Mouse (Mus musculus) testis, adult 2 months (tissue): Measurements from ENCODE around the gene Syde2. TPM values are rescaled to one million over a fixed set of nuclear protein-coding genes. Genes with fewer than 3 reads are reported as not detected.

Experiments
- H3K27ac ChIP-seq: fragments of 200-500 bp; 2 replicates; pipeline ENCODE4 v1.5.1; 2012; ENCODE audit warnings: low read depth, low read length; ENCODE audit not compliant: control insufficient read depth, insufficient read depth
- H3K27me3 ChIP-seq: fragments of 200-500 bp; 2 replicates; pipeline ENCODE4 v1.6.1; 2012; ENCODE audit warnings: mild to moderate bottlenecking, low read length, moderate library complexity; ENCODE audit not compliant: control insufficient read depth, insufficient read depth
- H3K36me3 ChIP-seq: fragments of 200-500 bp; 2 replicates; pipeline ENCODE4 v1.6.1; 2012; ENCODE audit warnings: mild to moderate bottlenecking, low read length; ENCODE audit not compliant: control insufficient read depth, insufficient read depth
- H3K4me1 ChIP-seq: fragments of 200-500 bp; 2 replicates; pipeline ENCODE4 v1.6.1; 2012; ENCODE audit warnings: low read length; ENCODE audit not compliant: control insufficient read depth, insufficient read depth
- H3K4me3 ChIP-seq: fragments of 200-500 bp; 2 replicates; pipeline ENCODE4 v1.5.1; 2012; ENCODE audit warnings: low read depth, mild to moderate bottlenecking, low read length, moderate library complexity, mixed read lengths; ENCODE audit not compliant: control insufficient read depth
- CTCF ChIP-seq: fragments of 200-500 bp; IDR thresholded peaks from 2 replicates; pipeline ENCODE4 v1.5.1; 2012; ENCODE audit warnings: low read depth, mild to moderate bottlenecking, inconsistent platforms, low read length, moderate library complexity; ENCODE audit not compliant: control insufficient read depth, insufficient read depth, insufficient replicate concordance
- POLR2A ChIP-seq: fragments of 200-500 bp; IDR thresholded peaks from 2 replicates; pipeline ENCODE4 v1.6.1; 2012; ENCODE audit warnings: low read depth, mild to moderate bottlenecking, inconsistent platforms, low read length, moderate library complexity; ENCODE audit not compliant: control insufficient read depth
- polyA plus RNA-seq: library from polyadenylated mRNA; depleted of rRNA; stranded (reverse); fragments of >200 nt; gene quantifications from 2 replicates; pipeline ENCODE4 v1.2.3, GENCODE M21; 2012

Syde2 gene
- polyA plus RNA-seq, 1 experiment = 0.77 TPM

- H3K27ac ChIP-seq = no peak overlapping the region
- H3K4me1 ChIP-seq = peaks cover 2% of the 10 kb centered on the region
- H3K27me3 ChIP-seq = no peaks in the 10 kb centered on the region
- H3K36me3 ChIP-seq = no peaks in the 10 kb centered on the region
- no peak for TF ChIP-seq POLR2A
- no peak for TF ChIP-seq CTCF
- H3K4me3 ChIP-seq = no peak overlapping the region
These were observed 41.0 kb upstream of the Syde2 start for GRCm38 (mm10) chr3:145946654-145947053.

GRCm38 (mm10) chr3:145947539-145948204 lies 40.0 kb upstream of the Syde2 start:
- H3K27me3 ChIP-seq = no peaks in the 10 kb centered on the region
- TF ChIP-seq POLR2A (no peak), CTCF (no peak)
- H3K4me3 ChIP-seq = no peak overlapping the region
- no peaks in the 10 kb centered on the region for H3K36me3 ChIP-seq
- H3K4me1 ChIP-seq = peaks cover 2% of the 10 kb centered on the region
- H3K27ac ChIP-seq = no peak overlapping the region

GRCm38 (mm10) chr3:145950034-145950814 lies 37.4 kb upstream of the Syde2 start:
- Histone ChIP-seq H3K4me1 (peaks cover 2% of the 10 kb centered on the region), H3K36me3 (no peaks in the 10 kb centered on the region), H3K27ac (no peak overlapping the region), H3K4me3 (no peak overlapping the region), H3K27me3 (no peaks in the 10 kb centered on the region)
- TF ChIP-seq POLR2A (no peak), CTCF (peak; percentile 22; the same call in 1 of the 2 replicates)

GRCm38 (mm10) chr3:145950815-145951130 lies 36.9 kb upstream of the Syde2 start:
- Histone ChIP-seq H3K4me1 (peaks cover 2% of the 10 kb centered on the region), H3K4me3 (no peak overlapping the region), H3K36me3 (no peaks in the 10 kb centered on the region), H3K27me3 (no peaks in the 10 kb centered on the region), H3K27ac (no peak overlapping the region)
- TF ChIP-seq CTCF = no peak
- TF ChIP-seq POLR2A = no peak

GRCm38 (mm10) chr3:145951287-145952165 lies 36.1 kb upstream of the Syde2 start:
- no peak for TF ChIP-seq POLR2A
- no peak for TF ChIP-seq CTCF
- Histone ChIP-seq H3K36me3 (no peaks in the 10 kb centered on the region), H3K4me1 (peaks cover 2% of the 10 kb centered on the region), H3K27ac (no peak overlapping the region), H3K27me3 (no peaks in the 10 kb centered on the region), H3K4me3 (no peak overlapping the region)

GRCm38 (mm10) chr3:145952945-145953344 lies 34.7 kb upstream of the Syde2 start:
- peaks cover 2% of the 10 kb centered on the region for H3K4me1 ChIP-seq
- H3K4me3 ChIP-seq = no peak overlapping the region
- no peaks in the 10 kb centered on the region for H3K36me3 ChIP-seq
- TF ChIP-seq POLR2A (no peak), CTCF (no peak)
- H3K27me3 ChIP-seq = no peaks in the 10 kb centered on the region
- no peak overlapping the region for H3K27ac ChIP-seq

GRCm38 (mm10) chr3:145953411-145953810 lies 34.3 kb upstream of the Syde2 start:
- H3K27ac ChIP-seq = no peak overlapping the region

More at GRCm38 (mm10) chr3:145953411-145953810, 34.3 kb upstream of the Syde2 start:
- Histone ChIP-seq H3K36me3 (no peaks in the 10 kb centered on the region), H3K4me1 (peaks cover 2% of the 10 kb centered on the region), H3K27me3 (no peaks in the 10 kb centered on the region), H3K4me3 (no peak overlapping the region)
- no peak for TF ChIP-seq CTCF
- no peak for TF ChIP-seq POLR2A
